Mouse (Mus musculus) brain, embryonic 18.5 days (tissue): ENCODE measurements at regions not wholly inside any gene's neighbourhood (a gene's known extent, or its start where the extent isn't known, plus 50 kb on each side); places are given as distances from the start of the nearest gene placed in this dataset.

Experiments
- DNase-seq: peaks from one replicate; pipeline ENCODE4 v3.0.0-alpha.2; 2012; ENCODE audit warnings: low read depth, low spot score

DNA sequence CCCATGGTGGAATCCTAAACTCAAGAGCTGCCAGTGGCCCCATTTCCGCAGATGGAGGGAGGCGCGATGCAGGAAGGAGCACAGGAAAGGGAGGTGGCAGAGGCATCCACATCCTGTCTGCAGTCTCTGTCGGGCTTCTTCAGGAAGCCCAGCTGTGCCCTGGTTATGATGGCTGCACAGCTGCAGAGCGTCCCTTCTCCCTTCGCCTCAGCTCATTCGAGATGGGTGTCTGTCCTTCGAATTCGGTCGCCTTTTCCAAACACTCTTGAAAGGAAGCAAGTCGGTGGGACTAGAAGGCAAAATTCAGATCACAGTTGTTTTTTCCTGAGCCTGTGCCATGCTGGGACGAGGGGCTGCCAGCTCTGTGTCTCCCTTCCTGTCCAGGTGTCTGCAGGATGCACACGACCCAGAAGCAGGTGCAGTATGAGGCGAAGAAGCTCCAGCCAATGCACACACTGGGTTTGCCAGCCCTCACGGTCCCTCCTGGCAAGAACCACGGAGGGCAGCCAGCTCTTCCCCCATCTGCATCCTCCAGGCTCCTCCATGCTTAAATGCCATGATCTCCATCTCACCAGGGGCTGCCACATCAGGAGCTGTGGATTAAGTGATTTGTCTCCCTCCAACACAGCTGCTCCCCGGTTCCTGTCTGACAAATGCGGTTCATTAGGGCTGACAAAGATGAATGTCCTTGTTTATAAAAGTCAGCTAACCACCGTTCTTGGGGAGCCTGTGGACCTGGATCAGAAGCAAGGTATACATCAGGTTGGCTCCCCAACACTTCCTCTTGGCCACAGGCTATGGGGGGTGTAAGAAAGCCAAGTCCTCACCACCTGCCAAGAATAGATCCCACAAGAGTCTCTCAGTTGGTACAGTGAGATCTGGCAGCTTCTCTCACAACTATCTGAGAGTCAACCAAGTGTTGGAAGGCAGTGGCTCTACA, 79.3 kb upstream of the Wscd1 start:
- DNase-seq: no peak

DNA sequence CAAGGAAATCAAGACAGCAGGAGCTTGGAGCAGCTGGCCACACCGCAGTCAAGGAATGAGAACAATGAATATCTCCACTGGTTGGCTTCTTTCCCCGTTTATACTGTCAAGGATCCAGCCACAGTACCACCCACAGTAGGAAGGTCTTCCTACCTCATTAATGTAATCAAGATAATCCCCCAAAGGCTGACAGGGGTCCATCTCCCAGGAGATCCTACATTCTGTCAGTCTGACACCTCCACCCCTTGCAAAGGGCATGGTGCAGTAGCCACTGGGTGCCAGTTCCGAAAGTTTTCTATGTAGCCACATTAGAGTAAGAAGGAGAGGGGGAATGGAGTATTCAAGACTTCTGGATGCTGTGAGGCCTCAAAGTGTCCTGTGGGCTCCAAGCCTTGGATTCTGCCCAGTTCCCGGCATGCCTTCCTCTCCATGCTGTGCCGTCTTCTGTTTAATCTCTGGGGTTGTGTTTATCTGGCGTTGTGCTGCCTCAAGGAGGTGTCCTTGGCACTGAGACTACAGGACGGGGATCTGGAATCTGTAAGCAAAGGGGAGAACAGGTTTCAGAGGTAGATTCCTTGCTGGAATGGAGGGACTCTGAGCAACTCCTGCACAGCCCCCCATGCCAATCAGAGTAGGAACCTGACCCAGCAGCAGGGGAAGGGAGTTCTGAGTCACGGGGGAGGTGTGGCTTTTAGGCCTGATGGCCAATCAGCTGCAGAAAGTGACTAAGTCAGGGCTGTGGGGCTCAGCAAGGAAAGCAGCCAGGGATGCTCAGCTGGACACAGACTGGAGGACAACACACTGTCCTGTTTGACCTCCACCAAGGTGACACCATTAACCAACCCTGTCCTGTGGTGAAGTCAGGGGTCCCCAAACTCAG, 77.3 kb upstream of the Wscd1 start:
- no peak for DNase-seq

DNA sequence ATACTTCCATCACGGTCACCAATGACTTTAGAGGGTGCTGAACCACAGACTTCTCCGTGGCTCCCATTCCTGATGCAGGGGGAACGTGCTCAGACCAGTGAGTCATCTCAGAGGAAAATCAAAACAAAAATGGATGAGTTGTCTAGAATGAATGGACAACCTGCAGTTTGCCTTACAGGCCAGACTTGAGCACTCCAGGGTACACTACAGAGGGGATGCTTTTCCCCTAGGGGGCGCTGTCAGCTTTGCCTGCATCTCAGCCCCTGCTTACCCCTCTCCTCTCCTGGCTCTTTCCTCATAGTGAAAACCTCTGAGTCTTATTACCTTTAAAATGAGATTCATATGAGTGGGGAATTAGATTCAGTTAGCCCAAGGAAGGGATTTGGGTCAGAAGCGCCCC, 75.4 kb upstream of the Wscd1 start:
- DNase-seq: no peak

DNA sequence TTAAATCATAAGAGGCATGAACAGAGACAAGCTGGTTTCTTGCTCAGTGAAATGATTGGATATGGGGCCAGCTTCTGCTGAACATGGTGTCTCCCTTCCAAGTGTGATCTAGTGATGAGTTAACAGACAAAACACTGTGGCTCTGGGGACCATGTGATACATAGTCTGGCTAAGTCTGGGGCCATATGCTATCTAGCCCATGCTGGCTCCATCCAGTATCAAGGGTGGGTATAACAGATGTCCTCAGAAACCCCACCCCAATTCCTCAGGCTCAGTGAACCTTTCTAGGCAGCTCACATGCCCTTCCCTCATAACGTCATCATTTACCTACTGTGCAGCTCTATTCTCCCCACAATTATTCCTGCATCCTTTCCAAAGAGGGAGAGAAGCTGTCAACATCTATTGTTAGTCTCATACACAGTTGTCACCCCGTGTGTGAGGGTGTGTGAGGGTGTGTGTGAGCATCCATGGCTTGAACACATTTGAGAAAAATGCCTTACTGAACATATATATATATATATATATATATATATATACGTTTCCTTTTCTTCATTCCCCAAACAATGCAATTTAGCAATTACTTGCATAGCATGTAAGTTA, 73.9 kb upstream of the Wscd1 start:
- no peak for DNase-seq

DNA sequence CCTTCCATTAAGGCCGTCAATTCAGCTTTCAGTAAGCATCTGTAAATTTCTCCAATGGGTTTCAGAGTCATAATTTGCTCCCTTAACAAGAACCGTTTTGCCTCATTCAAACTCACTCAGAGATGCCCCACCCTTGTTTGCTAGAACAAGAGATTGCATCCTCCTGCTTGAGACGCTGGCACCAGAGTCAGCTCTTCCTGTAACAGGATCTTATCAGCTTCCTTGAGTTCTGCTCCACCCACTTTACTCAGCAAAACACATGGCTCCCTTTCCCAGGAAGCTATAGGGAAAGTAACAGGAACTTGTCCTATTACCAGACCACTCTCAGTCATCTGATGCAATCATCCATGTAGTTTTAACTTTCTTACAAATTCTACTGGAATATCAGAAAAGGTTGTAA, 52.7 kb upstream of the Wscd1 start:
- no peak for DNase-seq

DNA sequence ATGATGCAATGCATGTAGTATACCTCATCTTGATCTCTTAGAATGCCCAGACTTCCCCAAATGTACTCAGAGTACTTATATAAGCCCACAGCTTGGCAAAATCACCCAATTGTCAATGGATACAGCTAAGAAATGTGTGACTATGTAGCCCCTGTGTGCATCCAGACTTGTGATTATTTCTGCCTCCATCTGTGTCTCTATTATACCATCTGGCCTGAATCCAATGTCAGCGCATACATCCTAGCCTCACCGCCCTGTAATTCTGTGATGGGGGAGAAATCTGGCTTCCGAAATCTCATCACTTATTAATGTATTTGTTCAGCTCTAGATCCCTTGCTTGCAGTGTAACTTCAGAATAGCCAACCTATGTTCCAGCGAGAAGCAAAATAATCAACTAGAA, 50.9 kb upstream of the Wscd1 start:
- no peak for DNase-seq
